ENCODE assay signal across 7 mouse cellular contexts in genomic region chr10:98349466-98349865, GRCm38 (mm10).
A peak's percentile ranks its signal among the peaks of the same experiment; 100 is the strongest.
DNase-seq lines count a peak whose midpoint lies in the region; ATAC-seq lines count a peak whose summit lies in the region.

No protein-coding gene starts in this region.

- H3K27me3 ChIP-seq in forebrain, embryonic 16.5 days (replicated peaks; ENCODE audit: control insufficient read depth, insufficient read depth, low read length), result no peaks in the 10 kb centered on the region

- intact Hi-C loops in left cerebral cortex, postnatal 14 days (cut with DNase I), result no loop called here

- WGBS in forebrain, embryonic 16.5 days, result 39% methylated on average over 5 of the region's 5 CpGs

- H3K4me2 ChIP-seq in forebrain, embryonic 16.5 days (ENCODE audit: low read length), result no peak overlapping the region

- peaks cover 7% of the 10 kb centered on the region; the same call in 1 of the 2 replicates for H3K4me1 ChIP-seq in forebrain, embryonic 16.5 days (replicated peaks; ENCODE audit: control insufficient read depth, insufficient read depth, low read length)

- H3K4me3 ChIP-seq in forebrain, embryonic 16.5 days (replicated peaks; ENCODE audit: low read length), result no peak overlapping the region

- no peaks in the 10 kb centered on the region for H3K36me3 ChIP-seq in forebrain, embryonic 16.5 days (ENCODE audit: control insufficient read depth, insufficient read depth)

- no peaks in the 10 kb centered on the region for H3K9me3 ChIP-seq in forebrain, embryonic 16.5 days (ENCODE audit: control insufficient read depth, low read length)

- ATAC-seq in forebrain, embryonic 16.5 days, result peak; percentile 81

- no peak overlapping the region for H3K27ac ChIP-seq in forebrain, embryonic 16.5 days (ENCODE audit: low read length)

- no peak overlapping the region for H3K9ac ChIP-seq in forebrain, embryonic 16.5 days (replicated peaks; ENCODE audit: low read depth, low read length)

- DNase-seq in NIH3T3 (ENCODE audit: low read depth), result peak; percentile 79
- peak; percentile 66 for DNase-seq in adrenal gland, adult 2 months
- peak; percentile 9 to 23 for DNase-seq in kidney, adult 8-10 months
- DNase-seq in left cerebral cortex, postnatal 14 days (ENCODE audit: low spot score in 2 of 2), result peak; percentile 30 to 40
- peak; percentile 26 for DNase-seq in right cerebral cortex, postnatal 4 days
- DNase-seq in urinary bladder, postnatal 10 days (ENCODE audit: low spot score), result no peak
